Mouse (Mus musculus) forebrain, embryonic 16.5 days (tissue): ENCODE data around the gene Efnb3. TPM values are rescaled to one million over a fixed set of nuclear protein-coding genes. Genes with fewer than 3 reads are reported as not detected.

ENCODE experiments used
- ATAC-seq: fragments of 200-750 bp; cut with Nextera tagmentation; 2 replicates; pipeline ENCODE4 v1.8.0; 2017; ENCODE audit warnings: mild to moderate bottlenecking, moderate library complexity
- H3K27ac ChIP-seq: fragments of 300-500 bp; sonication (generic); 2 replicates; pipeline ENCODE4 v1.5.1; 2014; ENCODE audit warnings: low read length, control low read depth
- H3K27me3 ChIP-seq: fragments of 300-500 bp; sonication (generic); replicated peaks from 2 replicates; pipeline ENCODE4 v1.6.1; 2014; ENCODE audit warnings: low read length; ENCODE audit not compliant: control insufficient read depth, insufficient read depth
- H3K36me3 ChIP-seq: fragments of 300-500 bp; sonication (generic); 2 replicates; pipeline ENCODE4 v1.6.1; 2014; ENCODE audit not compliant: control insufficient read depth, insufficient read depth
- H3K4me1 ChIP-seq: fragments of 300-500 bp; sonication (generic); replicated peaks from 2 replicates; pipeline ENCODE4 v1.6.1; 2014; ENCODE audit warnings: low read length; ENCODE audit not compliant: control insufficient read depth, insufficient read depth
- H3K4me2 ChIP-seq: fragments of 300-500 bp; sonication (generic); 2 replicates; pipeline ENCODE4 v1.6.1; 2014; ENCODE audit warnings: mild to moderate bottlenecking, low read length, control low read depth
- H3K4me3 ChIP-seq: fragments of 300-500 bp; sonication (generic); replicated peaks from 2 replicates; pipeline ENCODE4 v1.5.1; 2014; ENCODE audit warnings: mild to moderate bottlenecking, low read length, control low read depth
- H3K9ac ChIP-seq: fragments of 300-500 bp; sonication (generic); replicated peaks from 2 replicates; pipeline ENCODE4 v1.6.1; 2014; ENCODE audit warnings: low read depth, low read length, control low read depth
- H3K9me3 ChIP-seq: fragments of 300-500 bp; sonication (generic); 2 replicates; pipeline ENCODE4 v1.6.1; 2016; ENCODE audit warnings: low read length; ENCODE audit not compliant: control insufficient read depth
- WGBS: fragments of 180-500 bp; shearing (Covaris S2); extraction: QIAGEN DNeasy Blood & Tissue Kit; methylation state at CpG from one replicate; pipeline ENCODE4 v1.1.7; 2014; 5-methylcytosine and 5-hydroxymethylcytosine counted together
- polyA plus RNA-seq: library from polyadenylated mRNA; unstranded; fragments of >200 nt; fragmentation: Nextera tagmentation; extraction: Ambion mirVana; gene quantifications from 2 replicates; pipeline ENCODE4 v1.2.1, GENCODE M21; 2015

The Efnb3 gene
- polyA plus RNA-seq, 1 experiment from 2014 or later: 123 TPM

DNA sequence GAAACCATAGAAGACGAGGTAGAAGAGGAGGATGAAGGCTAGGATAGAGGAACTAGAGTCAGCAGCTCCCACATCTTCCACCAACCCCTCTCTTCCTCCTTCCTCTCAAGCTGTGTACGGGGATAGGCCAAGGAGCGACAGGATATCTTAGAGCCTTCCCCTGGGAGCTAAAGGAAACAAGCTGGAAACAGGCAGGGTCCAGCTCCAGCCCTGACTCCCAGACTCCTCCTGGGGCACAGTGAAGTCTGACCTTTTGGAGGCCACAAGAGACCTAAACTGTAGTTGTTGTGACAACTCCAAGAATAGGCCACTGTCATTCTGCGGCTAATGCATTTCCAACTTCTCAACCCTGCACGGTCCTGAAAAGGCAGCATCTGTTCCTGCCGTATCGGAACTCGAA lies 43.5 kb upstream of the Efnb3 start:
- Histone ChIP-seq H3K27ac (no peak overlapping the region), H3K27me3 (no peaks in the 10 kb centered on the region), H3K9me3 (no peaks in the 10 kb centered on the region), H3K4me1 (peaks cover 27% of the 10 kb centered on the region), H3K4me2 (no peak overlapping the region), H3K4me3 (no peak overlapping the region), H3K36me3 (peaks cover 3% of the 10 kb centered on the region; the same call in 1 of the 2 replicates), H3K9ac (no peak overlapping the region)
- WGBS: 85% methylated on average over 8 of the region's 8 CpGs
- no peak for ATAC-seq

DNA sequence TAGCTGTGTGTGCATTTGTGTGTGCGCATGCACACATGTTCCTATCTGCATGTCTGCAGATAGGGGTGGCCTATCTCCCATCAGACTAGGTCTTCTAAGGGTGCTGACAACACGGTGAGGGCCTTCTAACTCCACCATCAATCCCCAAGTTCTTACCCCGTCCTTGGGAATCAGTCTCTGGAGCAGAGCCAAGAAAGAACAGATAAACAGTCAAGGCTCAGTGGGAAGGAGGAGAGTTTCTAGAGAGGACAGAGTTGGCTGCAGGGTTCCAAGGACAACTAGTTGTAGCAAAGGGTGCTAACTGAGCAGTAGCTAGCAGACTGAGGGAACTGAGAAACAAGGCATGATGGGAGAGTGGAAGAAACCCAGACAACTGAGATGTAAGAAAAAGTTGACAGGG lies 41.8 kb upstream of the Efnb3 start:
- Histone ChIP-seq H3K9me3 (no peaks in the 10 kb centered on the region), H3K4me2 (no peak overlapping the region), H3K27ac (no peak overlapping the region), H3K4me3 (no peak overlapping the region), H3K27me3 (no peaks in the 10 kb centered on the region), H3K4me1 (peaks cover 27% of the 10 kb centered on the region), H3K36me3 (peaks cover 3% of the 10 kb centered on the region; the same call in 1 of the 2 replicates), H3K9ac (no peak overlapping the region)
- ATAC-seq: no peak
- WGBS: 84% methylated on average over 3 of the region's 3 CpGs

DNA sequence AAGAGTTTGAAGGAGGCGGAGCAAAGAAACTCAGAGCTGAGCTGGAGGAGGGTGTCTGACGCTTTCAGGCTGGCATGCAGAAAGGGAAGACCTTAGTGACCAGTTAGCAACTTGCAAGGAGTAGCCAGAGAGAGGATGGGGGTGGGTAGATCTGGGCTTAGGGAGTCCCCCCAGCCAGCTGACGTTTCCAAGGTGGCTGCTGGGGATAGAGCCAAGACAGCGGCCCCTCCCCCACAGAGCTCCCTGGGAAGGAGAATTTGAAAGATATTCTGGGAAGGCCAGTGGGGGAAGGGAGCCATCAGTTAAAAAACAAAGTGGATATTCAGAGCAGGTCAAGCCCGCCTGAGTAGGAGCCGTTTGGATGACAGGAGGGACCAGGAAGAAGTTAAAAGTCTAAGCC lies 40.1 kb upstream of the Efnb3 start:
- peaks cover 3% of the 10 kb centered on the region; the same call in 1 of the 2 replicates for H3K36me3 ChIP-seq
- no peak overlapping the region for H3K4me2 ChIP-seq
- no peaks in the 10 kb centered on the region for H3K9me3 ChIP-seq
- 8% methylated on average over 6 of the region's 6 CpGs for WGBS
- H3K4me3 ChIP-seq: no peak overlapping the region
- H3K9ac ChIP-seq: no peak overlapping the region
- peaks cover 23% of the 10 kb centered on the region for H3K4me1 ChIP-seq
- ATAC-seq: 0 out of 2 replicates have a peak, but pooled peaks have one; percentile 38
- no peak overlapping the region; the same call in 1 of the 2 replicates for H3K27ac ChIP-seq
- H3K27me3 ChIP-seq: no peaks in the 10 kb centered on the region

DNA sequence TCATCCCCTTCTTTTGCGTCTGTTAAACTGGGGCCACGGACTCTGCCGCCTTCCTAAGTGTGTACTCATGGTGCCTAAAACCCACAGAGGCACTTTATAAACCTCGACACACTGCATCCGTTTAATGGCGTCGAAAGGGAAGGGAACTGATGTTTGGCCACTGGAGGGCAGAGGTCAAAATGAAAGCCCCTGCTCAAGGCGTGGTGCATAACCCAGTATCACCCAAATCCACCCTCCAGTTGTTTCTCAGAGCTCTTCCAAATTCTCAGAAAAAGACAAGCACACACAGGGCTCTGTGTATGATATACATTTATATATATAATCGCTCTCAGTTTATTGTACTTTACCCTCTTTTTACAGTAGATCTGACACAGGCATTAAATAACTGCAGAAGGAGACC lies 39.4 kb upstream of the Efnb3 start:
- peaks cover 17% of the 10 kb centered on the region for H3K4me1 ChIP-seq
- ATAC-seq: no peak
- no peaks in the 10 kb centered on the region for H3K9me3 ChIP-seq
- H3K4me2 ChIP-seq: no peak overlapping the region
- H3K4me3 ChIP-seq: no peak overlapping the region
- peaks cover 3% of the 10 kb centered on the region; the same call in 1 of the 2 replicates for H3K36me3 ChIP-seq
- H3K27ac ChIP-seq: no peak overlapping the region
- no peaks in the 10 kb centered on the region for H3K27me3 ChIP-seq
- 11% methylated on average over 9 of the region's 9 CpGs for WGBS
- no peak overlapping the region for H3K9ac ChIP-seq

DNA sequence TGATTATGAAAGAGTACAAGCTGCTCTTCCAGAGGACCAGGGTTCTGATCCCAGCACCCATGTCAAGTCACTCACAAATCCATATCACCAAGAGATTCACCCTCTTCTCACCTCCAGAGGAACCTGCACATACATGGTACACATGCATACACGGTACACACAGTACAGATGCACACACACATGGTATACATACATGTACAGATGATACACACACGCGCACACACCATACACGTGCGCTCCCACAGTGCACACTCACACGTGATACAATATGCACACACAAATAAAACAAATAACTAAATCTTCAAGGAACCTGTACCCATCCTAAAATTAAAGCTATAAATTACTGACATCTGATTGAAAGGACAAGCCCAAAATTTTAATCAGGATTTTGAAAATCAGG lies 34.8 kb upstream of the Efnb3 start:
- Histone ChIP-seq H3K4me1 (peaks cover 8% of the 10 kb centered on the region), H3K27ac (no peak overlapping the region), H3K4me3 (no peak overlapping the region), H3K36me3 (peaks cover 5% of the 10 kb centered on the region; the same call in 1 of the 2 replicates), H3K27me3 (no peaks in the 10 kb centered on the region), H3K4me2 (no peak overlapping the region), H3K9ac (no peak overlapping the region), H3K9me3 (no peaks in the 10 kb centered on the region)
- no peak for ATAC-seq
- 96% methylated on average over 6 of the region's 6 CpGs for WGBS

DNA sequence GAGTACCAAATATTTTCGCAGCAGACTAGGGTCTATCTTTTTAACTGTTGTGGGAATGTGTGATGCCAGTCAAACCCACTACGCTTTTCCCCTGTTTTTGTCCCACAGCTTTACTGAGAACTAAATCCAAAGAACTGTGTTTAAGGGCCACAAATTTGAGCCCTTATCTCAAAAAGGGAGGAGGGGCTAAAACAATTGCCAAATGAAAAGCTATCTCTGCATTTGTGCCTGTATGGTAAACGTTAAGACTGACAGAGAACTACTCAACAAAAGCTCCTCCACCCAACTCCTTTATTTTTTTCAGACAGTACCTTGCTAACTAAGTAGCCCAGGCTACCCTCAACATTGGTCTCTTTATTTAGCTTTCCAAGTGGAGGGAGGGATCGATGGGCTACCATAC lies 32.8 kb upstream of the Efnb3 start:
- Histone ChIP-seq H3K27ac (peak overlapping the region; percentile 29), H3K36me3 (peaks cover 18% of the 10 kb centered on the region), H3K9ac (no peak overlapping the region), H3K4me2 (no peak overlapping the region), H3K27me3 (no peaks in the 10 kb centered on the region), H3K4me3 (no peak overlapping the region), H3K4me1 (peaks cover 6% of the 10 kb centered on the region), H3K9me3 (no peaks in the 10 kb centered on the region)
- no peak for ATAC-seq
- 85% methylated on average over 4 of the region's 4 CpGs for WGBS

DNA sequence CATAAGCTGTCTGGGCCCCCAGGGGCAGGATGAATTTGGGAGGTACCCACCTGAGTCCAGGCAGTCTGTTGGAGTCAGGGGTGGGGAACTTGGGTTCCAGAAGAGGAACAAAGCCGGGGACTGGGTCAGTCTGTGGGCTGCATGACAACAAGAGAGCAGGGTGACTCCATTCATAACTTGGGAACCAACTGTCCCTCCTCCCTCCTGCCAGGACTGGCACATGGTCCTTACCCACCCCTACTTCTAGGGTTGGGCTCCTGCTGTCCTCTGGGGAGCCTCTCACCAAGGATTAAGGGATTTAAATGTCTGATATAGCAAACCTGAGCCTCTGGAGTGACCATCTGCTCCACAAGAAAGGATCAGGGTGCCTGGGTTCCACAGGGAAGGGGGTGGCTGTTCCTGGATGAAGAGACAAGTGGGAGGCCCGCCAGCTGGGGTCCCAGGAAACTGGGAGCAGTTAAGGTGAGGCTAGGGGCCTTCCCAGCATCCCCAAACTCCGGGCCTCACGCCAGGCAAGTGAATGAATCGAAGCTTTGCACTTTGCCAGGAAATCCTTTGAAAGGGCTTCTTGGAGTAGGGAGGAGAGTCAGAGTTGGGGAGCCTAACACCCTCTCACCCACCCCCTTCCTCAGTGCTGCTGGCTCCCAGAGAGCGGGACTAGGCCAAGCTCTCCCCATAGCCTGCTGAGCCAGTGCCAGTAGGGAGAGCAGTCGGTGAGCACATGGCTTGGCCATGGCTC lies 32.1 kb upstream of the Efnb3 start:
- peaks cover 18% of the 10 kb centered on the region for H3K36me3 ChIP-seq

DNA sequence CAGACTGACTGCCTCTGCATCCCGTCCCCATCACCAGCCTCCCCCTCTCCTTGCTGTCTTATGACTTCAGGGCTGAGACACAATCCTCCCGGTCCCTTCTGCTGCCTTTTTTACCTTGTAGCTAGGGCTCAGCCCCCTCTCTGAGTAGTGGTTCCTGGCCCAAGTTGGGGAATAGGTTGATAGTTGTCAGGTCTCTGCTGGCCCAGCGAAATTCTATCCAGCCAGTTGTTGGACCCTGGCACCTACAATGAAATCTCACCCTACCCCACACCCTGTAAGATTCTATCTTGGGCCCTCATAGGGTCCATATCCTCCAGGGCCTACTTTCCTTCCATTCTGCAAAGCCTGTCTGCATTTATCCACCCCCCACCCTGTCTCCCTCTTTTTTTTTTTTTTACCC lies 31.4 kb upstream of the Efnb3 start:
- no peaks in the 10 kb centered on the region for H3K9me3 ChIP-seq
- H3K4me1 ChIP-seq: peaks cover 6% of the 10 kb centered on the region
- no peak overlapping the region for H3K9ac ChIP-seq
- H3K27me3 ChIP-seq: no peaks in the 10 kb centered on the region
- ATAC-seq: no peak
- H3K36me3 ChIP-seq: peaks cover 18% of the 10 kb centered on the region
- 86% methylated on average over 3 of the region's 3 CpGs for WGBS
- no peak overlapping the region for H3K4me3 ChIP-seq
- H3K4me2 ChIP-seq: no peak overlapping the region
- H3K27ac ChIP-seq: no peak overlapping the region

More for the DNA sequence above, 32.1 kb upstream of the Efnb3 start:
- 46% methylated on average over 7 of the region's 7 CpGs for WGBS
- H3K9me3 ChIP-seq: no peaks in the 10 kb centered on the region
- H3K27me3 ChIP-seq: no peaks in the 10 kb centered on the region
- no peak overlapping the region for H3K4me2 ChIP-seq
- H3K4me1 ChIP-seq: peaks cover 6% of the 10 kb centered on the region
- peak; percentile 93 for ATAC-seq
- no peak overlapping the region for H3K4me3 ChIP-seq
- H3K27ac ChIP-seq: peak overlapping the region; percentile 58
- no peak overlapping the region for H3K9ac ChIP-seq

DNA sequence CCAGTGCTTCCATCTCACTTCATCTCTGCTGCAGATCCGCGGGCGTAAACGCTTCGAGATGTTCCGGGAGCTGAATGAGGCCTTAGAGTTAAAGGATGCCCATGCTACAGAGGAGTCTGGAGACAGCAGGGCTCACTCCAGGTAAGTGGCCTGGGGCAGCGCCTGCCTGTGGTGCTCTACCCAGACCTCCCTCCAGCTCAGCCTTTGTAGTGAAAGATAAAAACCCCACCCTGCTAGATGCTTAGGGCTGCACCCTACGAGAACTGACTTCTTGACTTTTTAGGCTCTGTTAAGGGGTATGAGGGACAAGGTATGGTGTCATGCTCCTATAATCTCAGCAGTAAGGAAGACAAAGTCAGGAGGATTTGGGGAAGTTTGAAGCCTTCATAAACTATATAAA lies 30.6 kb upstream of the Efnb3 start:
- H3K4me2 ChIP-seq: no peak overlapping the region
- H3K9me3 ChIP-seq: no peaks in the 10 kb centered on the region
- H3K27me3 ChIP-seq: no peaks in the 10 kb centered on the region
- H3K36me3 ChIP-seq: peaks cover 18% of the 10 kb centered on the region
- H3K4me1 ChIP-seq: peaks cover 6% of the 10 kb centered on the region
- H3K9ac ChIP-seq: no peak overlapping the region
- 94% methylated on average over 8 of the region's 8 CpGs for WGBS
- no peak overlapping the region for H3K4me3 ChIP-seq
- no peak overlapping the region for H3K27ac ChIP-seq
- ATAC-seq: no peak
